27 mouse cellular contexts compared by ENCODE assay signal in the genomic region with DNA sequence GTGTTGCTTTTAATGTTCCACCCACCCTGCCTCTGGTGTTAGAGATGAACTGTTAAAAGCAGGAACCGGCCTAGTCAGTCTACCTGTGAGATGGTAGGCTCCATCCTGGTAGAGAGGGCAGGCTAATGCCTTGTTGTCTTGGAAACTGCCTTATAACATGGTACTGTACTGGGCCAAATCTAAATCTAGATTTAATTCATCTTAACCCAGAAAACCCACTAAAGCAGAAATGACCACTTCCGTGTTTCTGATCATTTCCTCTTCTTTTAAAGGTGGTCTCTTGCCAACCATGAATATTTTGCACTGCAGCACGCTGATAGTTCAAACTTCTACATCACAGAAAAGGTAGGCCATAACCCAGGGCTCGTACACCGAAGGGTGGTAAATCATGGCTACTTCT.
DNase-seq lines count a peak whose midpoint lies in the region; ATAC-seq lines count a peak whose summit lies in the region.
"Had no signal": no experiment of that assay in that cellular context is flagged by ENCODE, and none has a peak within 500 bp of the region (broad histone marks: within the 10 kb centered on the region; RNA-seq: fewer than 3 reads in every experiment).

No protein-coding gene starts in this region.

- H3K36me3 ChIP-seq in lung, embryonic 16.5 days (ENCODE audit: control insufficient read depth, insufficient read depth, low read length), result peaks cover 3% of the 10 kb centered on the region; the same call in 1 of the 2 replicates
- H3K36me3 ChIP-seq in splenic B cell, adult 2 months (ENCODE audit: control insufficient read depth, insufficient read depth, low read length, poor library complexity, severe bottlenecking), result no peaks in the 10 kb centered on the region
- H3K36me3 ChIP-seq in forebrain, embryonic 12.5 days (replicated peaks), result no peaks in the 10 kb centered on the region
- H3K36me3 ChIP-seq: embryonic facial prominence, embryonic 12.5 days; liver, embryonic 12.5 days; midbrain, embryonic 13.5 days; neural tube, embryonic 13.5 days; stomach, embryonic 15.5 days had no signal

- no peaks in the 10 kb centered on the region for H3K9me3 ChIP-seq in lung, embryonic 16.5 days (ENCODE audit: control insufficient read depth, low read length)
- no peaks in the 10 kb centered on the region for H3K9me3 ChIP-seq in forebrain, embryonic 12.5 days
- H3K9me3 ChIP-seq: embryonic facial prominence, embryonic 12.5 days; liver, embryonic 12.5 days; midbrain, embryonic 13.5 days; neural tube, embryonic 13.5 days; stomach, embryonic 15.5 days had no signal

- peak overlapping the region; percentile 76 for H3K27ac ChIP-seq in lung, embryonic 16.5 days (ENCODE audit: low read length)
- no peak overlapping the region for H3K27ac ChIP-seq in forebrain, embryonic 12.5 days
- H3K27ac ChIP-seq: embryonic facial prominence, embryonic 12.5 days; hindbrain, embryonic 14.5 days; liver, embryonic 12.5 days; midbrain, embryonic 13.5 days; neural tube, embryonic 13.5 days; stomach, embryonic 15.5 days had no signal

- ATAC-seq in lung, embryonic 16.5 days (ENCODE audit: low read depth), result no peak
- ATAC-seq in common myeloid progenitor, adult 5-6 weeks (replicated peaks; ENCODE audit: low read depth, poor library complexity, severe bottlenecking), result 0 out of 2 replicates have a peak, but pooled peaks have one; percentile 16
- ATAC-seq in hematopoietic stem cell, adult 5-6 weeks (replicated peaks in 1 of 2; ENCODE audit: insufficient read depth in 1 of 2, low FRiP score in 2 of 2, low TSS enrichment in 1 of 2, low read depth in 1 of 2, poor library complexity in 2 of 2, severe bottlenecking in 2 of 2), result peak; percentile 15 to 37; a peak in 1 of 4 replicates
- ATAC-seq in forebrain, embryonic 12.5 days (ENCODE audit: low FRiP score), result no peak
- ATAC-seq: activated CD4-positive, CD25-positive, alpha-beta regulatory T cell, adult 4 months; intestine, postnatal 0 days; liver, embryonic 12.5 days; liver, postnatal 0 days; midbrain, embryonic 13.5 days had no signal

- no peak for DNase-seq in lung, postnatal 4 days
- peak; percentile 77 for DNase-seq in splenic B cell, adult 2 months (ENCODE audit: low read depth, low spot score)
- no peak for DNase-seq in gastrocnemius, adult 18-20 months (ENCODE audit: low spot score)
- DNase-seq: adrenal gland, adult 8-10 months; cerebellum, adult 8-10 months; cerebellum, postnatal 25 days; forebrain, postnatal 0 days; gastrocnemius, postnatal 14 days; left cerebral cortex, postnatal 4 days; liver, postnatal 0 days; right cerebral cortex, postnatal 14 days had no signal

- no peaks in the 10 kb centered on the region for H3K27me3 ChIP-seq in lung, embryonic 16.5 days (ENCODE audit: control insufficient read depth, insufficient read depth, low read depth, low read length)
- no peaks in the 10 kb centered on the region for H3K27me3 ChIP-seq in splenic B cell, adult 2 months (ENCODE audit: control insufficient read depth, insufficient read depth, low read length, poor library complexity, severe bottlenecking)
- no peaks in the 10 kb centered on the region for H3K27me3 ChIP-seq in forebrain, embryonic 12.5 days
- H3K27me3 ChIP-seq: CH12.LX; embryonic facial prominence, embryonic 12.5 days; liver, embryonic 12.5 days; midbrain, embryonic 13.5 days; neural tube, embryonic 13.5 days; stomach, embryonic 15.5 days had no signal

- peaks cover 23% of the 10 kb centered on the region for H3K4me1 ChIP-seq in lung, embryonic 16.5 days (replicated peaks; ENCODE audit: control insufficient read depth, insufficient read depth, low read length)
- no peaks in the 10 kb centered on the region for H3K4me1 ChIP-seq in forebrain, embryonic 12.5 days
- H3K4me1 ChIP-seq: embryonic facial prominence, embryonic 12.5 days; liver, embryonic 12.5 days; midbrain, embryonic 13.5 days; neural tube, embryonic 13.5 days; stomach, embryonic 15.5 days had no signal

- H3K9ac ChIP-seq in lung, embryonic 16.5 days (ENCODE audit: low read length), result no peak overlapping the region
- no peak overlapping the region for H3K9ac ChIP-seq in forebrain, embryonic 12.5 days
- H3K9ac ChIP-seq: embryonic facial prominence, embryonic 12.5 days; forebrain, postnatal 0 days; hindbrain, embryonic 14.5 days; liver, embryonic 12.5 days; liver, postnatal 0 days; midbrain, embryonic 13.5 days; neural tube, embryonic 13.5 days; stomach, embryonic 15.5 days had no signal

- no peak overlapping the region for H3K4me2 ChIP-seq in lung, embryonic 16.5 days (ENCODE audit: low read depth, low read length)
- H3K4me2 ChIP-seq in forebrain, embryonic 12.5 days, result no peak overlapping the region
- H3K4me2 ChIP-seq: embryonic facial prominence, embryonic 12.5 days; heart, embryonic 11.5 days; hindbrain, embryonic 14.5 days; liver, embryonic 12.5 days; midbrain, embryonic 13.5 days; neural tube, embryonic 13.5 days; stomach, embryonic 15.5 days had no signal

- WGBS in lung, embryonic 16.5 days, result 91% methylated on average over 5 of the region's 5 CpGs
- 95% methylated on average over 5 of the region's 5 CpGs for WGBS in forebrain, embryonic 12.5 days

- H3K4me3 ChIP-seq in lung, embryonic 16.5 days (ENCODE audit: low read length), result no peak overlapping the region
- no peak overlapping the region for H3K4me3 ChIP-seq in forebrain, embryonic 12.5 days (replicated peaks)
- H3K4me3 ChIP-seq: embryonic facial prominence, embryonic 12.5 days; erythroblast, embryonic 14.5 days; left cerebral cortex, adult 2 months; liver, embryonic 12.5 days; midbrain, embryonic 13.5 days; neural tube, embryonic 13.5 days; stomach, embryonic 15.5 days had no signal

Comparison
In these comparisons a context has a peak if more than half of its experiments do, and no peak if none do; other contexts are left out.
1. ATAC-seq: peak in common myeloid progenitor, adult 5-6 weeks (single experiment) and hematopoietic stem cell, adult 5-6 weeks (2 of 2); none in lung, embryonic 16.5 days (single experiment) and forebrain, embryonic 12.5 days (single experiment).